Mouse (Mus musculus): ENCODE measurements around the gene Fancc.

Gene Fancc

GRCm38 (mm10) chr13:63314608-63314920 lies 182.5 kb downstream of the Fancc start:
- DNase-seq = no peak

DNA sequence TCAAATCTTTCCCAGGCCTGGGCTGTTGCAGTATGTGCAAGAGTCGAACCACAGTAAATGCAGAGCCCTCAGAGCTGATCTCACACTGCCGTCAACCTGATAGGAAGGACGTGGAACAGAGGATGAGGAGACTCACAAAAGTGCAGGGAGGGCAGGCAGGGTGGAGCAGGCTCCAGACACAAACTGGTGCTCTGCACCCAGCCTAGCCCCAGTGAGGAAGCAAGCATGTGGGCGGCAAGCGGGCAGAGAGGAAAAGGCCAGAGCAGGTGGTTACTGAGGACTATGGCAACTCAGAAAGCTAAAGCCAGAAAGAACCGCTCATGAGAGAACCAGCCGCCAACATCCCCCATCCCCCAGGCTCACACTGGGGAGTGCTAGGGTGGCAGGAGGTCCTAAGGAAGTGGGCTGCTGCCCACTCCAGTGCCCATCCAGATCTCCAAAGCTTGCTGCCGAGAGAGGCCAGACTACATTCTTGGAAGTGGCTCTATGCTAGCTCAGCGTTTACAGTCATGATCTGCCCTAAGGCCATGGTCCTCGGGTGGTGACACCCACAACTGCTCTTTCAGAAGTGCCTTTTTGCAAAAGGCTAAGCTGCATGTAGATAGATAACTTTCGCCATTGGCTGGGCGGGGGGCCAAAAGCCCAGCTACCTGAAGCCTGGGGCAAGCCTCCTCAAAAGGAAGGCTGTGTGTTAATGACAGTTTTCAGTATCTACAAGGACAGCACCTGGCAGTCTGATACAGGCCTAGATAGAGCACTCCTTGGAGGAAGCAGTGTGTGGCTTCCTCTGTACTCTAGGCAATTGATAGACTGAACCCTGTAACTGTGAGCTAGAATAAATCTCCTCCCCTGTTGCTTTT lies 183.1 kb downstream of the Fancc start:
- no peak for DNase-seq

DNA sequence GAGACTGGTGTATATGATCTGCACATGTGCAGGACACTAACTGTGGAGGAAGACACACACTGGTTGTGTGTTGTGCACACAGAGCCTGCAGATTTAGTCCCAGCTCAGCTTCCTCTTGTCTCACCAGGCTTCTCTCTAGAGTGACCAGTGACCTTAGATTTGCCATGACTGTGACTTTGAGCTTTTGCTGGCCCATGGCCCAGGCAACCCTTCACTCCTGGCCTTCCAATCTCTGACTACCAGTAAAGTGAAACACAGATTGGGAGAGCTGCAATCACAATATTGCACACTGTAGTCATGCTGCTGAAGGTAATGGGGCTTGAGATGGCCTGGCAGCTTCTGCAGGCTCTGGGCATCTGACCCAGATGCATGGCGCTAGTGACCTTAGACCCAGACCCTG lies 183.8 kb downstream of the Fancc start:
- no peak for DNase-seq

DNA sequence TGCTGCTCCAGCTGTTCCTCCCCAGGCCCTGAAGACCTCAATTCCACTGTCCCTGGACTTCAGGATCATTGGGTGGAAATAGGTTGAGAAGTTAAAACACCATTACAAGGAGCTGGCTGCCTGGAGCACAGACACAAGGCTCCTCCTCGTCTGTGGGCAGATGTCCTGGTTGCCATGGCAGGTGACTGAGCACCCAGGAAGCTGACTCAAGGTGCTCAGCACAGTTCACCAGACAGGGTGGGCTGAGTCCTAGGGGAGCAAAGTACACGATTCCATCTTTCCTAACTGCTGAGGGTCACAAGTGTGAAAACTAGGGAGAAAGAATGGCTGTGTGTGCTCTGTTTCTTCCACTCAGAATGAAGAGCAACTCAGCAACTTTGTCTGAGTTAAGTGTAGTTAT lies 185.9 kb downstream of the Fancc start:
- DNase-seq = no peak

GRCm38 (mm10) chr13:63309563-63309962 lies 187.5 kb downstream of the Fancc start:
- DNase-seq = no peak

DNA sequence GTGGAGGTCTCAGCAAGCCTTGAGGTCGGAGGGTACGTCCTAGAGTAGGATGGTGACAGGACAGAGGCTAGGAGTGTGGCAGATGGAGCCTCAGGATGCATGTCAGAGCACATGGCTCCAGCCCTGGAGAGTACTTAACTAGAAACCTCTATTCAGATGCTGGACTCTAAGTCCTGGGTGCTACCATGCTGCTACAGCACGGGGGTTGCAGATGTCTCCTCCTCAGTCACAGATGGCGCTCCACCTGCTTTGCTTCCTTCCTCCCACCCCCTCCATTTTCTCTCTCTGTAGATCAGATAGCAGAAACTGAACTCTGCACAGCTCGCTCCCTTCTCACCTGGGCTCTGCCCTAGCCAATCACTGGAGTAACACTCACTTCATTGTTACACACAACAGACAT lies 190.3 kb downstream of the Fancc start:
- peak; percentile 39 for DNase-seq

GRCm38 (mm10) chr13:63305160-63306011 lies 191.7 kb downstream of the Fancc start:
- no peak for DNase-seq

DNA sequence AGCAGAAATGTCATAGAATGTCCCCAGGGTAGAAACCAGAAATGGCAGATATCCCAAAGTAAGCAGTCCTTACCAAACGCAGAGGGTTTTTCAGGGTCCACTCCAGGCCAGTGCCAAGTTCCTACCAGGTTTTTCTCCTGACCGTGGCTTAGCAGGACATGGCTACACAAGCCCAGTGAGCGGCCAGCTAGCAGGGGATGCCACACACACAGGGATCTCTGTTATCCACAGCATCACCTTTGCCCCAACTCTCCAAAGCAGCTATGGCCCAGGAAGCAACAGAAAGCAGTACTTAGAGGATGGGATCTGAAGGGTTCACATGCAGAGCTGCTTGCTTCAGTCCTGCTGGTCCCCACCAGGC lies 192.3 kb downstream of the Fancc start:
- DNase-seq = no peak

GRCm38 (mm10) chr13:63304124-63304792 lies 192.8 kb downstream of the Fancc start:
- no peak for DNase-seq

DNA sequence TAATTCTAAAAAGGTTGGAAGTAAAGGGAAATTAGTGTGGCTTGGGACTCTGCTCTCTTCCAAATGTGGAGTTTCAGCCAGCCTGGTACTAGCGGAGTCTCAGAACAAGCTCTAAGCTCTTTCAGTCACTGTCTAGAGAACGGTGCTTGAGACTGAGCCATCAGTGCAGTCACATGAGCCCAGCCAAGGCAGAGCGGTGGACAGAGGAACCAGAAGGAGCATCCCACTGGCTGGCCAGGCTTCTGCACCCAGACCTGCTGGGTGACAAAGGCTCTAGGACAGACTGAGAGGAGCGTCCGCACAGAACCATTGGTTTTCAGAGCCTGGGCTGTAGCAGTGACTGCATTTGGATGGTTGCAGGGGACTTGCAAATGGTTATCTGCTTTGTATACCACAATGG lies 194.7 kb downstream of the Fancc start:
- DNase-seq = no peak

- DNase-seq = no peak
Measured at GRCm38 (mm10) chr13:63301764-63302209, 195.3 kb downstream of the Fancc start.

DNA sequence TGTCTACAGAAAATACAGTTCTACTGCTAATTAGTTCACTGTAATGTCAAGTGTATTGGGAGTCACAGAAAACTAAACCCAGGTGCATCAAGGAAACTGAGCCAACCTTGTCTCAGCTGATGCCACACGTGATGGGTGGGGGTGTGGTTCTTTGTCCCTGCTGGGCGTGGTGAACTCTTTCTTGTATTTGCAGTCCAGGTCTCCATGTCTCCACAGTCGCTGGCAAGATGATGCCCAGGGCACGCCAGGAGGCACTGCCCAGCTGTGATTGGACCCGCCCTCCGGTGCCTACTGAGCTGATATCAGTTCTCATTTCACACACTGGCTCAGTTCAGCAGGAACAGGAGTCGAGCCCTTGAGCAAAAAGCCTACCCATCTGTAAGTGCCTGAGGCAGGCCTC lies 196.1 kb downstream of the Fancc start:
- DNase-seq = no peak

DNA sequence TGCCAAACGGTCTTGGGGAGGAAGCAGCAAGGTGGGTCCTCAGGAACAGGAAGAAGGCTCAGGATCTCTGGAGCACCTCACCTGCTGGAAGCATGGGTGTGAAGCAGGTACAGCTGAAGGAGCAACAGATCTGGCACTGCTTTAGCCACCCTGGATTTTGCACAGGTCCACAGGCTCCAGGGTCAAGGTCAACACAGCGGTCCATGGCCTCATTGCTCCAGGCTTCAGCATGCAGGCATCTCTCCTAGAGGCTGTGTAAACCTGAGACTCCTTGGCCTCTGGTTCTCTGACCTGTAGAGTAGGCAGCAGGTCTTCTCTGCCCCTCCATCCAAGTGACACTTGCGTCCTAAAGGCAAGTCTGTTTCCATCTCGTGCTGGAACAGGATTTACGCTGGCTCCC lies 198.1 kb downstream of the Fancc start:
- no peak for DNase-seq

DNA sequence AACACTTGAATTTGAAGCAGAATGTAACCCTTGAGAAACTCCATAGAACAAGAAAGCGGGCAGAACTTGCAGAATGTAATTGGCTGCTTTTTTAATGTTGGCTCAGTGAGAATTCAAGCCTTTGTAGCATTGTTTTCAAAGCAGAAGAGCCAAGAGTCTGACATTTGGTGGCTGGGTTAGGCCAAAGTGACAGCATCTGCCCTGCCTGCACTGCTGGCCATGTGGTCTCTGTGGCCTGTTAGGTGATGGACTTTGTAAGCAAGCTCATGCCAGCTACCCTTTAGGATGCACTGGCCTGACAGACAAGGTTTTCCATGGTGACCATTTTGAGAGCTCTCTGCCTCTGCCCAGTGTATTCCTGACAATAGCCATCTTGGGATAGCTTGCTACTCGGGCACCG lies 199.1 kb downstream of the Fancc start:
- no peak for DNase-seq

DNA sequence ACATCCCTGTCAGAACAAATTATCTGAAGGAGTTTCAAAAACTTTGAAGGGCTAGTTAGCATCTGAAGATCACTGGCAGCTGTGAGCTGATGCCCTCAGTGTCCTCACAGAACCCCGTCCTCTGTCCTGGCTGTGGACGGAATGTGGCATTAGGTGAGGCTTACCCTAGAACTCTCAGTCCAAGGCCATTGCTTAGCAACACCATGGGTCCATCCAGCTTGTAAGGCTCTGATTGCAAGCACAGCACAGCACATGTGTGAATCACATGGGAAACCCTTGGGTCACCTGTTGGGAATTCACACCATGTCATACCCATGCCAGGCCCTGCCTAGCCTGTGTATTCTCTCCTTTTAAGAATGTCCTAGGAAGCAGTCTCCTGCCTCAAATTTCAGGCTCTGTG lies 200.1 kb downstream of the Fancc start:
- DNase-seq = no peak

DNA sequence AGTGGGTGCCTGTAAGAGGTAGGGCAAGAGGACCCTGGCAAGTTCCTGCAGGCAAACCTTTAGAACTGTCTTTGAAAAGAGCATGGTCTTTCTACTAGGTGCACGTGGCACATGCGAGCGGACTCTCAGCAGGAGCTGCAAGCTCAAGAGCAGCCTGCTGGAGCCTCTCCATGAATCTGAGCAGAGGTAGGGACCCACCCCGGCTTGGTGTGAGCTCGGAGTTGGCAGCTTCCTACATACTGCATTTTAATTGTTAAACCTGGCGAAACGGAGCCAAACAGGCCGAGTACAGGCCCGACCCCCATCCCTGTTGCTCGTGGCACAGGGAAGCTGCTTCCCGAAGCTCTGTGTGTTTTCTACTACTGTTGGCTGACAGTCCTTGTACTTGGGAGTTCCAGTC lies 200.8 kb downstream of the Fancc start:
- no peak for DNase-seq

DNA sequence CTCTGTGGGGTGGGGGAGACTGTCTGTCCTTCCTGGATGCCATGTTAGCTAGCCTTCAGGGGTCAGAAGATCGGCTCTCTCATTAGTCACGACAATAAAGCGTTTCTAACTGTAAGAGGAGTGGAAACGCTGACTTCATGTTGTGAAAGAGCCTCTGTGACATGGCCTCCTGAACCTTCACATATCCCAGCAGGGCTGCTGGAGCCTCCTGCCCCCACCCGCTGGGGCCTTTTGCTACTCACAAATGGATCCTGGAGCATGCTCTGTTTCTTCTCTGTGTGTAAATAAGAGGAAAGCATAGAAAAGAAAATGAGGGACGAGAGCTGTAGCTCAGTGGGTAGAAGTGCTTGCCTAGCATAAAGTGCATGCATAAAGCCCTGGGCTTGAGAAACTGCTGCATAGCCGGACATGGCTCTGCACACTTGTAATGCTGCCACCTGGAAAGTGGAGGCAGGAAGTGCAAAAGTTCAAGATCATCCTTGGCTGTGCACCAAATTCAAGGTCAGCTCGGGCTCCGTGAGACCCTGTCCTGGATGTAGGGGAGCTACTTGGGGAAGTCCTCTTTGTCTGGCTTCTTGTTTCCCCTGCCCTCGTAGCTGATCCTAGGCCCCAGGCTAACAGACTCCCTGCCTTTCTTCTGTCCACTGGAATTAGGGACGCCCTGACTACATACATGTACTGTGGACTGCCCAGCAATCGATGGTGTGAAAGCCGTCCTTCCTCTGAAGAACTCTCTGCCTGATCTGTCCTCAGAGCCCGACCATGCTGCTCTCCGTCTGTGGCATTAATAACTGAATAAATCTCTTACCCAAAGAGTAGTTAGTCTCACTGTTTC lies 202.5 kb downstream of the Fancc start:
- DNase-seq = no peak

- no peak for DNase-seq
Measured at GRCm38 (mm10) chr13:63293647-63294046, 203.4 kb downstream of the Fancc start.

DNA sequence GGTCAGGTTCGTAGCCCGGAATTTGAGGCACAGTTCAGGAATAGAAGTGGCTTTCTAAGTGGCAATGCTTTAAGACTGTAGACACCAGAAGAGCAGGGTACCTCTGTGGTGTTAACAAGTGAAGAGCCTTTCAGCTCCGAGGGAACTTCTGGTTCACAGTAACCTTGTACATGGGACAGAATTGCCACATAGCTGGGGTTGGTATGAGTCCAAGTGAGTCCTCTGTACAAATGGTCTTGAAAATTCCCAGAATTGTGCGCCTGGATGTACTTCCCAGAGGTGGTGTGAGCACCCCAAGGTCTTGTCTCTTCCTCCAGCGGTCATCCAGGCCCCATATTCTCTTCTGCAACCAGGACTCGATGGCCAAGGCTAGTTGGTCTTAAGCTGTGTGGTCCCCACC lies 206.1 kb downstream of the Fancc start:
- DNase-seq = no peak

DNA sequence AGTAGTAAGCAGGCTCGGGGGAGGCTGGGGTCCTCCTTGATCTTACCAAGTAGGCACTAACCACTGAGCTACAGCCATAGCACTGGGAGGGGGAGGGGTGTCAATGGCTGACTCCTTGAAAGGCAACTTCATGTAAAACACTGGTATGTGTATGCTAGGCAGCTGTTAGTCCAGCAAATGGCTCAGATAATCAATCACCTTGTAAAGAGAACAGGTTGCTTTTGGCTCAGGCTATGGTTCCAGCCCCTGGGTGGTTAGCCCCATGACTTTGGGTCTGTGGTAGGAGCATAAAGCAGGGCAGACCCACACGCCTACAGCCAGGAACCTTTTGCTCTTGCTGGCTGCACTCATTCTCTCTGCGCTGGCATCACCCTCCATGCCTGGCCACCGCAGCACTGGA lies 207.0 kb downstream of the Fancc start:
- no peak for DNase-seq

- no peak for DNase-seq
Measured at GRCm38 (mm10) chr13:63289687-63290086, 207.4 kb downstream of the Fancc start.

DNA sequence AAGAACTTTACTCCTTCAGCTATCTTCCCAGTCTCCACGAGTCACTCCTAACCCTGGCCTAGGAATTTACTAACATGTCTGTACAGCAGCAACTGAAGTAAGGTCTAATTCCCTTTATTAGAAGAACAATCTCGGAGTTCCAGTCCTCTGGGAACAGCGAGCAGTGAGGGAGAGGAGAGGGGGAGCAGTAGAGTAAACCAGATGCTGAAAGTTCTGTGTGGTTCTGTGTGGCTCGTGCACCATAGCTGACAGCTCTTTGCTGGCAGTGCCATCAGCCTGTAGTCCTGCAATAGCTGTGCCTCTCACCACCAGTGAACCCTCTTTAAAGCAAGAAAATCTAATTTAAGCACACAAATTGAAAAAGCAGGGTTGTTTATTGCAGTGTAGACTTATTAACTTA lies 207.9 kb downstream of the Fancc start:
- no peak for DNase-seq
